Mouse (Mus musculus) fat pad, adult 2 months (tissue): Measurements from ENCODE around the gene Naa16.

Experiments used
- DNase-seq: peaks from one replicate; pipeline ENCODE4 v3.0.0-alpha.2; 2011; ENCODE audit warnings: low read depth, low spot score; ENCODE audit errors: extremely low read depth

The Naa16 gene

DNA sequence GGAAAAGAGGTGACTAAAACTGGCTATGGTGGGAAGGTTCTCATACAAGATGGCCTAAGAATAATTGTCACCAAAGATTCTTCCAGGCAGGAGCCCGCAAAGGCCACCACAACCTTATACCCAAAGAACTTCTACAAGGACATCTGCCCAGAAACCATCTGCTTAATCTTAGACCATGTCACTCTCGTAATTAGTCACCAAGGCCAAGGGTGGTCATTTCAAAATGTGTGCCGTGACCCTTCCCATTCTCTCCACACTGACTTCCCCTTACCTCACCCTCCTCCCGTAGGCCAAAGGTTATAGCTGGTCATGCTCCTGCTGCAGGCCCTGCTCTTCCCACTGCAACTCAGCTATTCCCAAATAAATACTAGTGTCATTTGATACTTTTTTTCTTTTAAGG, 111.7 kb downstream of the Naa16 start:
- DNase-seq = no peak

DNA sequence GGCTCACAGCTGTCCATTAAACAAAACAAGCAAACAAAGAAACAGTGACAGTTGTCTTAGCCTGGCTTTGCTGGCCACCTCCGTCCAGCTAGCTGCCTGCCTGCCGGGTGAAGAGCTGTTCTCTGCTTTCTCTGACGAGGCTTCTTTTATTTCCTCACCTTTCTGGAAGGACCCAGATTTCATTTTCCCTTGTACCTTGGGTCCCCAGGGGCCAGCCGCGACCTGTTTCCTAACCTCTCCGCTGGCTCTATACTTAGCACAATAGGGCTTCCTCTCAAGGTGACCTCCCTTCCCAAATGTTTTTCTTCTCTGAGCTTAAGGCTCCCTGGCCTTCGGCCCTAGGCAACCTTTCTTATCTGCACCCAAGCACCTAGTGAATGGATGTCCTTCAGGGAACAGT, 112.7 kb downstream of the Naa16 start:
- DNase-seq = no peak

- no peak for DNase-seq
These were observed 114.6 kb downstream of the Naa16 start for GRCm38 (mm10) chr14:79275870-79276395.

DNA sequence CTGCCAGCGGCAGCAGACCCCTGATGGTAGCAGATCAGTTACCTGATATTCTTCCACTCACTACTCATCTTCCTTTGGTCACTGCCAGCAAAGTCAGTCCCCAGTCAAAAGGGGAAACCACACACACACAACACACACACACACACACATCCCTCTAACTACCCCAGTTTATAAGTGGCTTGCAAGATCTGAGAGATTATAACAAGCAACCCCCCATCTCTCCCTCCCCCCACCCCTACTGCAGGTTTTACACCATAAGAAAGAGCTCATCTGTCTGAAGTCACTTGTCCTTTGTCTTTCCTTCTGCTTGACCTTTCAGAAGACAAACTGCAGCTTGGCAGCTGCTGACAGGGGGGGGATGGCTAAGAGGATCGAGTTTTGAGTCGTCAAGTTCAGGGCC, 115.1 kb downstream of the Naa16 start:
- DNase-seq = no peak
